Mouse (Mus musculus): ENCODE measurements around the gene Stambp.
"Not testable (repeated sequence)": the region's sequence is repeated elsewhere in the genome, so short reads cannot be mapped to it uniquely, and the experiment has no call there.

Gene Stambp

DNA sequence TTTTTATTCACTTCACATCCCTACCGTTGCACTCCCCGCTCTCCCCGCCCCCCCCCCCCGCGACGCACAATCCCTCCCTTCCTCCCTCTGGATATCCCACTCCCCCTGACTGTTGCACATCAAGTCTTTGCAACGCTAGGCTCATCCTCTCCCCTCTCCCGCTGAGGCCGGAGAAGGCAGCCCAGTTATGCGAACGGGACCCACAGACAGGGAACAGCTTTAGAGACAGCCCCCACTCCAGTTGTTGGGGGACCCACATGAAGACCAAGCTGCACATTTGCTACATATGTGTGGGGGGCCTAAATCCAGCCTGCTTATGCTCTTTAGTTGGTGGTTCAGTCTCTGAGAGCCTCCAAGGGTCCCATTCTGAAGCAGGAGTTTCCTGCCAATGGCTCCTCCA, at the start of gene Stambp:
Gene Stambp, minus strand, starts transcription at position 59 of the 400 bp plus-strand sequence.
- in situ Hi-C loops (cut with MboI; ENCODE audit: low pct_unique_long_range_greater_than_20kb in 1 of 2, low sequenced_read_pairs in 2 of 2, unreplicated experiment in 1 of 2), result no loop called here

DNA sequence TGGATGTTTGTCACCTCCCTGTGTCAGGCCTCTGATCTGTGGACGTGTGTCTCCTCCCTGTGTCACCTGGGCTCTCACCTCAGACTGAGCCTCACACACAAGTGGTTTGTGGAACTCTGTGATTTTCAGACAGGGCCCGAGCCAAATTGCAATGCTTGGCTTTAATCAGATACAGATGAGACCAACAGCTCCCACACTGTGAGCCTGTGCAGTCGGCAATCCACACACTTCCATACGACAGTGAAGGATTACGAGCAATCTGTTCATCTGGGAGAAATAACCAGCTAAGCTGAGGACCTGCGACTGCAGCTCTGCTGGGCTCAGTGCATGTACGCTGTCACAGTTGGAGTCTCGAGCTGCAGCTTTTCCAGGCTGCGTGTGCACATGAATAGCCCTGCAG, 47.4 kb upstream of the Stambp start:
- in situ Hi-C loops (cut with MboI; ENCODE audit: low pct_unique_long_range_greater_than_20kb in 1 of 2, low sequenced_read_pairs in 2 of 2, unreplicated experiment in 1 of 2), result no loop called here

GRCm38 (mm10) chr6:83617581-83618335, 45.2 kb upstream of the Stambp start:
- in situ Hi-C loops (cut with MboI; ENCODE audit: low pct_unique_long_range_greater_than_20kb in 1 of 2, low sequenced_read_pairs in 2 of 2, unreplicated experiment in 1 of 2), result no loop called here

- in situ Hi-C loops (cut with MboI; ENCODE audit: low pct_unique_long_range_greater_than_20kb in 1 of 2, low sequenced_read_pairs in 2 of 2, unreplicated experiment in 1 of 2), result no loop called here
Measured at GRCm38 (mm10) chr6:83616512-83616911, 44.0 kb upstream of the Stambp start.

DNA sequence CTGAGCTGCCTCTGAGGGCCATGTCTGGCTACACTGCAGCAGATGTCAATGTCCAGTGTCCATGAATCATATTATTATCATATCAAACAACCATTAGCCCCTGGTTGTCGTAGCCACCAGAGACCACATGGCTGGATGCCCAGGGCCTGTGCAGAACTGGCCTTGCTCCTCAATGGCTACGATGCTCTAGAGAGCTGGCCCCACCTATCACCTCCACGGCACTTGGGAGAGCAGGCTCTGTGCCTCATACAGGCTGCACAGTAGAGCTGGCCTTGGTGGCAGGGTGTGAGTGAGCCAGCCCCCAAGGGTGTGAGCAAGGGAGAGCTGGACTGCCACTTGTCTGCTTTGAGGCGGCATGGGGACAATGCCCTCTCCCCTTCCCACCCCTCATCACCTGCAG, 41.9 kb upstream of the Stambp start:
- in situ Hi-C loops (cut with MboI; ENCODE audit: low pct_unique_long_range_greater_than_20kb in 1 of 2, low sequenced_read_pairs in 2 of 2, unreplicated experiment in 1 of 2), result no loop called here

DNA sequence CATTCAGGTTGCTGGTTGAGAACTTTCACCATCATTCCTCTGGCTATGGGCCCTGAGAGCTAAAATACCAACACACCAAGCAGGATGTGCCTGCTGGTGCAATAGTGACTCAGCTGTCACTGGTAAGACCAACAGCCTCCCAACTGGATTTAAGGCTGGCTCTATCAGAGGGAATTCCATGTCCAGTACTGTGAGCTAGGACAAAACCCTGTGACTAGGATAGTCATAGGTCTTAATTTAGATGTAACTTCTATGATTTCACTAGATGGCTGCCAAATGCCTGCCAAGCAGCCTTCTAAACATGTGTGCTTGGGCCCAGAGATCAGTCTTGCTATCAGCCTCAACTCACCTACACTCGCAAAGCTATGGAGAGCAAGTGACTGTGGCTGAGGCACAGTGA, 40.4 kb upstream of the Stambp start:
- in situ Hi-C loops (cut with MboI; ENCODE audit: low pct_unique_long_range_greater_than_20kb in 1 of 2, low sequenced_read_pairs in 2 of 2, unreplicated experiment in 1 of 2), result no loop called here

DNA sequence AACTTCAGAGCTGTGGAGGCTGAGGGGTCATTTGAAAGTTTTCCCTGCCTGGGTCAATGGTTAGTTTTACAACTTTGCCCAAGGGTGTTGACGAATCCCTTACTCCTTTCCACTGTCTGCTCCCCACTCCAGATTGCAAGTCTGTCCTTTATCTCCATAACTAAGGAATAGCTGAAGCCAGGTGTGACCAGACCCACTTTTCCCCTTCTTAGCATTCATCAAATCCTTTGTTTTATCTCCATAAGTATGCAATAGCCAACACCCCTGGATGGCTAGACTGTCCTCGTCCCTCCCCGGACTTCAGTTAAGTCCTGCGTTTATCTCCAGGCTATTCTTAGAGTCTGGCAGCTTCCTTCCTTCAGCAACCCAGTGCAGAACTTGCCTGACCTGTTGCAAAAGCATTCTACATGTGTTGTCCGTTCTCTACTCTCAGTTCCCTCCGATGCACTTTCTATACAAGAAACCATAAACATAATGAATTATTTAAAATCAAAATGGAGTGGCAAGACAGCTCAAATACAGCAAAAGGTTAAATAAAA, 27.2 kb upstream of the Stambp start:
- in situ Hi-C loops (cut with MboI; ENCODE audit: low pct_unique_long_range_greater_than_20kb in 1 of 2, low sequenced_read_pairs in 2 of 2, unreplicated experiment in 1 of 2), result no loop called here

DNA sequence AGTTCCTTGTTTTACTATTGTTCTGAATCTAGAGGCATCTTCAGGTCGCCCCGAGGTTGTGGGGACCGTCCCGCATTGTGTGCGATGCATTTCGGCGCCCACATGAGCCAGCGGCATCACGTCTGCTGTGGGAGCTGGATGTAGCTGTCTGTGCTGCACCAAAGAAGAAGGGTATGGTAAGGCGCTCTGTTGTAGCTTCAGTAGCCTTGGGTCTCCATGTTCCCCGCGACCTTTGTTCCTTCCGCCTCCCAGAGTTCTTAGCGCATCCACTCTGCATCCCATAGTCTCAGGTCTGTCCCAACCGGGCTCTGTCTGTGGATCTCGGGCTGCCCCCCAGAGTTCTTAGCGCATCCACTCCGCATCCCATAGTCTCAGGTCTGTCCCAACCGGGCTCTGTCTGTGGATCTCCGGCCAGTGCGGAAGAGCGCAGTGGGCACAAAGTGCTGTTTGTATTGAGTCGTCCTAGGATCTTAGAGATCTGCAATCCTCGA, 26.6 kb upstream of the Stambp start:
- in situ Hi-C loops (cut with MboI; ENCODE audit: low pct_unique_long_range_greater_than_20kb in 1 of 2, low sequenced_read_pairs in 2 of 2, unreplicated experiment in 1 of 2), result no loop called here

- in situ Hi-C loops (cut with MboI; ENCODE audit: low pct_unique_long_range_greater_than_20kb in 1 of 2, low sequenced_read_pairs in 2 of 2, unreplicated experiment in 1 of 2), result no loop called here
Measured at GRCm38 (mm10) chr6:83598646-83599045, 26.1 kb upstream of the Stambp start.

GRCm38 (mm10) chr6:83597988-83598387, 25.5 kb upstream of the Stambp start:
- in situ Hi-C loops (cut with MboI; ENCODE audit: low pct_unique_long_range_greater_than_20kb in 1 of 2, low sequenced_read_pairs in 2 of 2, unreplicated experiment in 1 of 2), result no loop called here

DNA sequence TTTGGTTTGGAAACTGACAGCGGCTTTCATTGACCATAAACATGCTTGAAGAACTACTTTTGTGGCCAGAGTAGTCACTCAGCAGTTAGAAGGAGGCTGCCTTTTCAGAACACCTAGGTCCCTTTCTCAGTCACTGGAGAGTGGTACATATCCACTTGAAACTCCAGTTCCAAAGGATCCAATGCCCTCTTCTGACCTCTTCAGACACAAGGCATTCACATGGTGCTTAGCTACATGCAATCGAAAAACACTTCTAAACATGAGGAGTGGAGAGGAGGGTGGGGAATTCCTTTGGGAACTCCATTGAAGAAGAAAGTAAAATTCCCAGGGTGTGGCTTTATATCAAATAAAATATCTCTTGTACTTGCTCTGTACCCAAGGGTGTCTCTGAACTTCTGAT, 22.5 kb upstream of the Stambp start:
- in situ Hi-C loops (cut with MboI; ENCODE audit: low pct_unique_long_range_greater_than_20kb in 1 of 2, low sequenced_read_pairs in 2 of 2, unreplicated experiment in 1 of 2), result no loop called here

DNA sequence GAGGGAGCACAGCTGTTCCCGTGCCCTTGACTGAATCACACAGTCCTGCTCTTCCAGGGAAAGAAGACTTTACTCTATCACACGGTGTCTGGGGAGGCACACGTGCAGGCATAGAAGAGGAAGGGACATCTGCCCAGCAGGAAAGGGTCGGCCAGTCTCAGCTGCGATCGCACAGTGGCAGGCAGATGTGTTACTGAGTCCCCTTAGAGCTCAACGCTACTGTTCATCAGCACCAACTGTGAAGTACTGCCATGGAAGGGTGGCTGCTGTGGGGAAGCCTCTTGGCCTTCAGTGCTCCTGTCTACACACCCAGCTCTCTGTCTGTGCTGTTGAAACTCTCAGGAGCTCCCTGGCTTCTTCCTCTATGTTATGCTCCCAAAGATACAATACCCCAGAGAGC, 21.4 kb upstream of the Stambp start:
- in situ Hi-C loops (cut with MboI; ENCODE audit: low pct_unique_long_range_greater_than_20kb in 1 of 2, low sequenced_read_pairs in 2 of 2, unreplicated experiment in 1 of 2), result no loop called here

DNA sequence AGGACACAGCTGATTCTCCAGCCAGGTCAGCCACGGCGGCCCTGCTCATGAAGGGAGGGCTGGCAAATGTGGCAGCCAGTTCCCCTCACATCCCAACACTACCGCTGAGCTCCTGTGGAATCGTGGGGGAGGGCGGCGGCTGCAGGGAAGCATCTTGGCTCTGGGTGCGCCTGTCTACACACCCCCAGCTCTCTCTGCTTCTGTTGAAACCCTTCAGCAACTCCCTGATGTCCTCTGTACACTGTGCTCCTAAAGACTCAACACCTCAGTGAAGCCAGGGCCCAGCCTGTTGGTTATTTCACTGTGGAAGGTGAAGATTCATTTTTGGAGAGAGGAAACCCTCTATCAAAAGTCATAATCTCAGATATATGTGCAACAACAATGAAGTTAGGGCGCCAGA, 19.5 kb upstream of the Stambp start:
- in situ Hi-C loops (cut with MboI; ENCODE audit: low pct_unique_long_range_greater_than_20kb in 1 of 2, low sequenced_read_pairs in 2 of 2, unreplicated experiment in 1 of 2), result no loop called here

DNA sequence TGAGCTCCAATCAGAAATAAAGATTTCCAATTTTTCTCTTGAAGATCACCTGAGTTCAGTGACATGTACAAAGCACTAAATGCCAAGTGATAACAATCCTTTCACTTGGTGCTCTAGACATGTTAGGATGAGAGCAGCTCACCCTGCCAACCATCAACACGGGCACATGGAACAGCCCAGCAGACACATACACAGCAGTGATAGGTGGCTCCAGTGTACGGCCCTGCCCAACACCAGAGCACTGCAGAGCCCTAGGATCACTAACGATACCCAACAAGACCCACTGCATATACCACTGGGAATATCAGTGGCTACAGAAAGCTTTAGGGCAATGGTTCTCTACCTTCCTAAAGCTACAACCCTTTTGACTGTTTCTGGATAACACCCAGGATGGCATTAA, 17.8 kb upstream of the Stambp start:
- in situ Hi-C loops (cut with MboI; ENCODE audit: low pct_unique_long_range_greater_than_20kb in 1 of 2, low sequenced_read_pairs in 2 of 2, unreplicated experiment in 1 of 2), result no loop called here

DNA sequence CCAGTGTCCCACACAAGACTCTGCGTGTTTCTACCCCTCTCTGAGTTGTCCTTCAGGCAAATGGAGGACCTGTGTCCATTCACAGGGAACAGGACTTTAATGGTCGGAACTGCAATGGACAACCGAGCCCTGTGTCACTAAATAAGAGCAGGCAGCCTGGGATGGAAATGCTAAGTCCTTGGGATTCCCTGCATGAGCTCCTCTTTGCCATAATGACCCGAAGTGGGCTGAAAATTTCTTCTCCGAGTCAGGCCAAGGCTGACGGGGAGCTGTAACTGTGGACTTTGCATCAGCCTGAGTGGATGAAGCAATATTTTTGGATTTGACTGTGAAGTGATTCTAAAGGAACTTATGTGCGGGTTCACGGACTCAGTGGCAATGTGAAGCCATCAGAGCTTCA, 14.7 kb upstream of the Stambp start:
- in situ Hi-C loops (cut with MboI; ENCODE audit: low pct_unique_long_range_greater_than_20kb in 1 of 2, low sequenced_read_pairs in 2 of 2, unreplicated experiment in 1 of 2), result not testable (repeated sequence)

GRCm38 (mm10) chr6:83585328-83585727, 12.8 kb upstream of the Stambp start:
- in situ Hi-C loops (cut with MboI; ENCODE audit: low pct_unique_long_range_greater_than_20kb in 1 of 2, low sequenced_read_pairs in 2 of 2, unreplicated experiment in 1 of 2), result not testable (repeated sequence)

- in situ Hi-C loops (cut with MboI; ENCODE audit: low pct_unique_long_range_greater_than_20kb in 1 of 2, low sequenced_read_pairs in 2 of 2, unreplicated experiment in 1 of 2), result no loop called here
Measured at GRCm38 (mm10) chr6:83583591-83583990, 11.1 kb upstream of the Stambp start.

DNA sequence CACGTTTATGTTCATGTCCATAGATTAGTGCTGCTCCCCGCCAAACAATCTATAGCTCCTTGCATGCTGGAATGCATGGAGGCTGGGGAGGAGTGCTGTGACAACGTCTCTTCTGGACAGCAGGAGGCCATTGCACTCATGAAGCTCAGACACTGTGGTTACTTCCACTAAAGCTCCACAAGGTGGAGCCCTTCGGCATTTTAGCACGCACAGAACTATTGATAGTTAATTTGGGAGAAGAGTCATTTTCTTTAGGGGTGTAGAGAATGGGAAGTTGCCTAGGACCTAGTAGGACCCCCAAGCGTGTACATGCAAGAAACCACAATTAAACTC, 10.4 kb upstream of the Stambp start:
- in situ Hi-C loops (cut with MboI; ENCODE audit: low pct_unique_long_range_greater_than_20kb in 1 of 2, low sequenced_read_pairs in 2 of 2, unreplicated experiment in 1 of 2), result no loop called here

- in situ Hi-C loops (cut with MboI; ENCODE audit: low pct_unique_long_range_greater_than_20kb in 1 of 2, low sequenced_read_pairs in 2 of 2, unreplicated experiment in 1 of 2), result no loop called here
Measured at GRCm38 (mm10) chr6:83582135-83582937, 9.8 kb upstream of the Stambp start.

DNA sequence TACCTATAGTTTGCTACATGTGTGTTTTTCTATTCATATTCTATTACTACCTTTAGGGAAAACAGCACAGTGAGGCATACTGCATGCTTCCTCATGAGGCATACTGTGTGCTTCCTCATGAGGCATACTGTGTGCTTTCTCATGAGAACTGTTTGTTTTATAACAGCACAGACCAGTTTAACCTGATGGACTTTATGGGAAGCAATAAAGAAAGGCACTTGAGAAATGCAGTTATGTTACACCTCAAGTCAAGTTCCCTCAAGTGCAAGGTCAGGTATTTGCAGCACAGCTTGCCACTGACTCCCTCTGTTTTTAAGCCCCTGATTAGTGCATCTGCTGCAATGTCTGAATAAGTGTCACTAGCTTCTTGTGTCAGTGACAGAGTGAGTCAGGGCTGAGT, 5.0 kb upstream of the Stambp start:
- in situ Hi-C loops (cut with MboI; ENCODE audit: low pct_unique_long_range_greater_than_20kb in 1 of 2, low sequenced_read_pairs in 2 of 2, unreplicated experiment in 1 of 2), result no loop called here

Data from mouse embryonic stem cell (cell line).